In the genomic region with DNA sequence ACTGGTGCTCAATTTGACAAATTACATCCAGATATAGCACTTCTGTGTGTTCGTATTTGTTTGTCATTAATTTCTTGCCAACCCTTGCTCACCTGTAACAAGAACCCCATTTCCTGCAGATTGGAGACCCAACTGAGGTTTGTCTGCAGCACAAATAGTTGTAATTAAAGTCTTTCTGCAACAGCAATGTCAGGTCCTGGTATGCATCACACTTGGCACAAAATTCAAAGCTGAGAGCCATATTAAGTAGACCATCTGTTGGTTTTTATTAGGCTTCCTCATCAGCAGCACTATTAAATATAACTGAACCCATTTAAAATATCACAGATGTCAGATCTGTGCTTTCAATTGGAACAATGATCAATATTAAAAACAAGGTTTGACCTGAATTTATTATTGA, we compare ENCODE assay signal across 22 mouse cellular contexts.
DNase-seq lines count a peak whose midpoint lies in the region; TF ChIP-seq lines count a peak whose summit lies in the region.
"Had no signal": no experiment of that assay in that cellular context is flagged by ENCODE, and none has a peak within 500 bp of the region (broad histone marks: within the 10 kb centered on the region; RNA-seq: fewer than 3 reads in every experiment).

No protein-coding gene starts in this region.

- WGBS in heart, embryonic 10.5 days = 74% methylated on average over 1 of the region's 1 CpGs

- no peak for TF ChIP-seq POLR2A in brain, embryonic 14.5 days (IDR thresholded peaks at IDR 0.05; ENCODE audit: borderline replicate concordance, extremely low read depth, insufficient read depth, insufficient read length, poor library complexity, severe bottlenecking)

- DNase-seq in cerebellum, adult 9-10 months = peak; percentile 17
- no peak for DNase-seq in cerebellum, adult 11 months
- DNase-seq in layer of hippocampus, adult 2 months (ENCODE audit: low spot score in 2 of 2) = peak; percentile 14 to 41
- DNase-seq in layer of hippocampus, postnatal 36 days = no peak
- DNase-seq in brain, embryonic 14.5 days (ENCODE audit: low read depth) = peak; percentile 69
- peak; percentile 39 for DNase-seq in layer of hippocampus, adult 9-11 months
- DNase-seq in heart, embryonic 10.5 days (ENCODE audit: low spot score) = no peak
- DNase-seq in frontal cortex, postnatal 14 days (ENCODE audit: low spot score in 2 of 2) = no peak
- DNase-seq: cerebellum, adult 9-11 months; gastrocnemius, postnatal 14 days; heart, adult 11 months; heart, postnatal 10 days; kidney, adult 9 months; kidney, postnatal 14 days; liver, postnatal 0 days; lung, postnatal 10 days; right cerebral cortex, postnatal 14 days; spleen, adult 18-20 months; thymus, postnatal 14 days had no signal

- peak overlapping the region; percentile 51; the same call in 1 of the 2 replicates for H3K27ac ChIP-seq in layer of hippocampus, adult 2 months
- no peak overlapping the region for H3K27ac ChIP-seq in heart, embryonic 10.5 days
- H3K27ac ChIP-seq: hindbrain, embryonic 10.5 days; limb, embryonic 12.5 days had no signal

- H3K9me3 ChIP-seq in heart, embryonic 10.5 days = no peaks in the 10 kb centered on the region
- H3K9me3 ChIP-seq: heart, embryonic 12.5 days; hindbrain, embryonic 10.5 days; limb, embryonic 12.5 days had no signal

- no peaks in the 10 kb centered on the region for H3K36me3 ChIP-seq in heart, embryonic 10.5 days
- H3K36me3 ChIP-seq: heart, embryonic 12.5 days; hindbrain, embryonic 10.5 days; limb, embryonic 12.5 days had no signal

- TF ChIP-seq CTCF in layer of hippocampus, adult 2 months (conservative IDR thresholded peaks at IDR 0.05) = no peak
- TF ChIP-seq CTCF in brain, embryonic 14.5 days (IDR thresholded peaks at IDR 0.05; ENCODE audit: borderline replicate concordance, extremely low read depth, insufficient read depth, insufficient read length) = no peak

- no peaks in the 10 kb centered on the region for H3K4me1 ChIP-seq in heart, embryonic 10.5 days
- H3K4me1 ChIP-seq: heart, embryonic 12.5 days; hindbrain, embryonic 10.5 days; limb, embryonic 12.5 days had no signal

- no peak overlapping the region for H3K4me3 ChIP-seq in layer of hippocampus, adult 2 months
- no peak overlapping the region for H3K4me3 ChIP-seq in heart, embryonic 10.5 days
- H3K4me3 ChIP-seq: heart, embryonic 12.5 days; hindbrain, embryonic 10.5 days; limb, embryonic 12.5 days had no signal

- H3K27me3 ChIP-seq in heart, embryonic 10.5 days (ENCODE audit: insufficient read depth, poor library complexity, severe bottlenecking) = no peaks in the 10 kb centered on the region
- H3K27me3 ChIP-seq: heart, embryonic 12.5 days; limb, embryonic 12.5 days had no signal

Comparison
In these comparisons a context has a peak if more than half of its experiments do, and no peak if none do; other contexts are left out.
1. DNase-seq: peak in cerebellum, adult 9-10 months (single experiment), layer of hippocampus, adult 2 months (2 of 2), brain, embryonic 14.5 days (single experiment) and layer of hippocampus, adult 9-11 months (single experiment); none in cerebellum, adult 11 months (single experiment), layer of hippocampus, postnatal 36 days (0 of 2), heart, embryonic 10.5 days (single experiment) and frontal cortex, postnatal 14 days (0 of 2).